Mouse (Mus musculus): Measurements from ENCODE around the gene Trip12.

Gene Trip12

DNA sequence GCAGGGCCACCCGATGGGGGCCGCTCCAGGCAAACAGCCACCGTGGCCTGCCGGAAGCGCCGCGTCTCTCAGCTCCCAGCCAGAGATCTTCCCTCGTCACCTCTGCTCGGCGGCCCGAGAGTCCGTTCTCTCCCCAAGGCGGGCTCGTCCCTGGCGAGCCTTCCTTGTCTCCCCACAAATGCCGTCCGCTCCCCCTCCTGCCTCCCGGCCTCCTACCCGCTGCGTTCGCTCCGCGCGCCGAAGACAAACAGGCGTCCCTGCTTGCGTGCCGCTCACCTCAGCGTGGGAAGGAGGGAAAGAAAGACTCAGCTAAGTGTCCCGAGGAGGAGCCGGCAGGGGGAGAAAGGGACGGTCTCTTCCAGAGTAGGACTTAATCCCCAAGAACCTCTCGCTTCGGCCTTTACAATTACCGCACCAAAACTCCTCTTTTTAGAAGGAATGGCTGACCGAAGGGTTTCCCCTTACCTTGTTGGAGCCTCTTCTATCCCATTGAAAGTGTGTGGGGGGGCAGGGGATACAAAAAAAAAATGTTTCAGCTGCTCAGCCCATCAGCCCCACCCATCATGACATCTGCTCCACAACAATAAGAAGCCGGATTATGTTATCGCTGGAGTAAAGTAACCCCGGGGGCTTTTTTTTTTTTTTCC lies at the start of gene Trip12:
Gene Trip12 (minus strand): TSS at position 499 of the 647 bp plus-strand sequence.
- DNase-seq (ENCODE audit: low read depth, low spot score), result no peak

DNA sequence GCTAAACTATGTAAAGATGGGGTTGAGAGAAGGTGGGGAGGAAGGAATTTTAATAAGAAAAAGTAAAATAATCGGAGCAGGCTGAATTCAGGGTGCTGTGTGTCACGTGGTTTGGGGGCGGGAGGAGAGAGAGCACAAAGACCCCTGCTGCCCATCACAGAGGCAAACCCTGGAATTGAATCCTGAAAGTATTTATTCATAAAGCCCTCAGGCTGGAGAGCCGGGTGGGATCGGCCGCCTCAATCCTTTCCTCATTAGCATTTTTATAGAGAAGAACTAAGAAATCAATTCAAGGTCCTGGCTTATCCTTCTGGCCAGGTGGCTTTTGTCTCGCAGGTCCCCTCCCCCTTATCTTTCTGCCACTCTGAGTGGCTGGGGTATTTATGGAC lies 49.7 kb upstream of the Trip12 start:
- no peak for DNase-seq (ENCODE audit: low read depth, low spot score)

DNA sequence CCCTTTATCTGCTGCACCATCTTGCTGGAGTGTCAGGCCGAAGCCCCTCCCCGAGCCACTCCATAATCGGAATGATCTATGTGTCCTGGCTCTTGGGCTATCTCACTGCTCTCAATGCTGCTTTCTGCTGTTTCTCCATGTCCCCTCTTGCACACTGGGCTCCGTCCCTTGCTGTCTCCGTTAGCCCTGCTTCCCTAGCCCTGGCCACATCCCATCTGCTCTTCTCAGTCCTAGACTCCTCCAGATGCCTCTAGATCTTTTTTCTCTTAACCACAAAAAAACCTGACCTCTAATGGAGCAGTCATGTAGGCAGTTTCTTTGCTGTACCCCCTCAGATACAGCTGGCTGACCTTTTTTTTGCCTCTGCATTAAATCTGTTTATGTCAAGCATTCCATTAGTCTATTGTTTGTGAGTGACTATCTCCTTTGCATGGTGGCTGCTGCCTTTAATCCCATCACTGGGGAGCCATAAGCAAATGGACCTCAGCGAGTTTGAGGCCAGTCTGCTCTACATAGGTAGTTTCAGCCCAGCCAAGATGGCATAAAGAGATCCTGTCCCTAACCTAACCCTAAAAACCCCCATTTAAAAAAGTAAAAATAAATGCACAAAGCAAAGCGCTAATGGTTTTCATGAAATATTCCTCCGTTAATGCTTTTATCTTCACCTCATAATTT lies 49.2 kb upstream of the Trip12 start:
- DNase-seq (ENCODE audit: low read depth, low spot score), result no peak

DNA sequence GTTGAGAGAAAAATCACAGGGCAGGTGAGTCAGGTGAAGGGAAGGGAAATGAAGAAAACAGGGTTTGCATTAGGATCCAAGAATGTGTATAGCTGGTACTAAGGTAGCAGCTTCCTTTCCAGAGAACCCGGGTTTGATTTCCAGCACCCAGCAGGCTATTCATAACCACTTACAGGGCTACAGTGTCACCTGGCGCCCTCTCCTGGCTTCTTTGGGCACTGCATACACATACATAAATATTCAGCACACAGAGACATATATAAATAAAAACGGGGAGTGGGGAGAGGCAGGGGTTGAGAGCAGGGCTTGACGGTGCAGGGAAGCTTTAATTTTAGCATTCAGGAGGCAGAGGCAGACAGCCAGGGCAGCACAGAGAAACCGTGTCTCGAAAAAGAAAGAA lies 45.6 kb upstream of the Trip12 start:
- DNase-seq (ENCODE audit: low read depth, low spot score), result no peak

DNA sequence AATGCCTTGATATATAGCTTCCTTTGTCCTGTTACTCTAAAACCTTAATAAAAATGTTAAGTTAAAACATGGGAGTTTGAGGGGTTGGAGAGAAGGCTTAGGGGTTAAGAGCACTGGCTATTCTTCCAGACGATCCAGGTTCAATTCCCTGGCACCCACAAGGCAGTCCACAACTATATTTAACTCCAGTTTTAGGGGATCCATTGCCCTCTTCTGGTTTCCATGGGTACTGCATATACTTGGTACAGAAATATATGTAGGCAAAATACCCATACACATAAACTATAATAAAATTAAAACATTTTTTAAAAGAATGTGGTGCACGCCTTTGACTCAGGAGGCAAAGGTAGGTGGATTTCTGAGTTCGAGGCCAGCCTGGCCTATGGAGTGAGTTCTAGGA lies 44.9 kb upstream of the Trip12 start:
- DNase-seq (ENCODE audit: low read depth, low spot score), result no peak

DNA sequence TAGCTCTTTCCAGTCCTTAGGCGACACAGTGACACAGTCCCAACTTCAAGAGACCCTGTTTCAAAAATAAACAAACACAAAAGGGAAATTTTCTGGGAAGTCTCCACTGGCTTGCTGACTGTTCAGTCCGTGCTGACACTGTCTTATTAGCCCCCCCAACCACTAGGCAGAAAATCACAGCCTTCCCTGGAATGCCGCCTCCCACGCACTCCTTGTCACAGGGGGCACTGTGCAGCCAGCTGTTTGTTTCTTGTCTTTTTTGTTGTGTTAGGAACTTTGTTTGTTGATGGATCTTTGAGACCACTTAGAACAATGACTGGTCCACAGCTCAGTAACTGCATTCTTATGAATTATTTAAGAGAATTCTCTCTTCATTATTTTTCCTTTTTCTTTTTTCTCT lies 43.6 kb upstream of the Trip12 start:
- no peak for DNase-seq (ENCODE audit: low read depth, low spot score)

DNA sequence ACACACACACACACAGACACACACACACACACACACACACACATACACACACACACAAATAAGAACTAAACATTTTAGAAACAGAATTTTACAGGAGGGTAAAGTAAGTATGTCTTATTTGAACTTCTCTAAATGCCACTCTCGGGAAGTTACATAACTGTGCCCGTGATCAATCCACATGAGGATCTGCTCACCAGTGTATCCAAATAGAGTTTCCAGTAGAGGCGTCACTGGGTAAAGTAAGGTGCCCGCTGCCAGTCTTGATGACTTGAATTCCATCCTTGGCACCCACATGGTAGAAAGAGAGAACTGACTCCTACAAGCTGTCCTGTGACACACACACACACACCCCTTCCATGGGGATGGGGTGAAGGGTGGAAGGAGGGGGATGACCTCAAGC lies 42.6 kb upstream of the Trip12 start:
- DNase-seq (ENCODE audit: low read depth, low spot score), result no peak

DNA sequence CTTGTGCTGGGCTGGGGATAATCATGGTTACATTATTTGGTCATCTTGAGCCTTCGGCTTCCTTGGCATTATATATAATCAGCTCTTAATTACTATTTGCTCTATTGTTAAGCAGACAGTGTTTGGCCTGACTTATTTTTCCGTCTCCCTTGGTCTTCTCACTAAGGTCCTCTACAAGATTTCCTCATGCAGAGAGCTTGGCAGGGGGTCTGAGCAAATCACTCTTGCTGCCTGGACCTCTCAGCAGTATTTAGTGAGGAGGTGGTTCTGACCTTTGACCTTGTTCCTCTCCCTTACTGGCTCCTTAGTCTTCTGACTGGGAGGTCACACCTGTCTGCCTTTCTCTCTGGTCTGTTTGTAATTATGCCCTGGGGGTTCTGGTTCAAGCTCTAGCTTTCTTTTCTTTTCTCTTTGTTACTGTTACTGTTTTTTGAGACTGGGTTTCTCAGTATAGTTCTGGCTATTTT lies 41.8 kb upstream of the Trip12 start:
- DNase-seq (ENCODE audit: low read depth, low spot score), result no peak

DNA sequence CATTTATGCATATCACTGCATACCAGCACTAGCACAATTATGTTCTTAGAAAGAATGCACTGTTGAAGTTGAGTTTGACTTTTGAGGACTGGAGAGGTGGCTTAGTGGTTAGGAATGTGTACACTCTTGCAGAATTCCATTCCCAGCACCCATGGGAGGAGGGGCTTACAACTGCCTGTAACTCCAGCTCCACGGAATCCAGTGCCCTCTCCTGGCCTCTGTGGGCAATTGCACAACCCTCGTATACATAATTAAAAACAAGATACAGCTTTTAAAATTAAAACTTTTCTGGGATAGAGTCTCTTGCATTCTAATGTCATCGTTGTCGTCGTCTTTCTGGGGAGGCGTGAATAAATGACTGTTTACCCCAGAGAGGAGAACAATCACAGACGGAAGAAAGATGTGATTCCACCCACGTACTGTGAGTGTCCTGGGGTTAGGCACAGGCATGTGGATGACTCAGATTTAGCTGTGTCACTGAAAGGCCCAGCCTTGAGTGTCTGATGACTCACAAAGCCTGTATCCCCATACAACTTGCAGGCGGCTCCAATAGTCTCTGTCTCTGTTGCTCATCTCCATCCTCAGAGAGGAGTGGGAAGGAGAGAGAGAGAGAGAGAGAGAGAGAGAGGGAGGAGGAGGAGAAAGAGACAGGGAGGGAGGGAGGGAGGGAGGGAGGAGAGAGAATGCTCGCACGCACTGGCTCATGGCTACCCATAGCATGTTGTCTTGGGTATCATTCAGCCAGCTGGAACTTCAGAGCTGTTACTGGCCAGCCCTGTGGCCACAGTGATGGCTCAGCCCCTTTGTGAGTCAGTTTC lies 41.1 kb upstream of the Trip12 start:
- DNase-seq (ENCODE audit: low read depth, low spot score), result peak; percentile 14

DNA sequence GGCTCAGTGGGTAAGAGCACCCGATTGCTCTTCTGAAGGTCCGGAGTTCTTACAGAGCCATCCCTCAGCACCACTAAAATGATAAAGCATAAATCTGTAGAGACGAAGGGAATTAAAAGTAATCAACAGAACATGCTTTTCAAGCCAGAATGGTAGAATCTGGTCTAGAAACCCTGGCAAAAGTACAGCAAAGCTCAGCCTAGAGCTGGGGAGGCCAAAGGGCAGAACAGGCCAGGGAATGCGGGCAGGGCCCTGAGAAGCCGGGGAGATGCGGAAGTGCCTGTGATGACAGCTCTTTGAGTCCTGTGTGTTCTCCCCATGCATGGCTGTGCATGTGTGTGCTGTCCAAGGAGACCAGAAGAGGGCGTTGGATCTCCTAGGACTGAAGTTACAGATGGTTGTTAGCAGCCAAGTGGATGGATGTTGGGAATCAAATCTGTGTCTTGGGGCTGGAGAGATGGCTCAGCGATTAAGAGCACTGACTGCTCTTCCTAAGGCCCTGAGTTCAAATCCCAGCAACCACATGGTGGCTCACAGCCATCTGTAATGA lies 39.3 kb upstream of the Trip12 start:
- DNase-seq (ENCODE audit: low read depth, low spot score), result no peak

DNA sequence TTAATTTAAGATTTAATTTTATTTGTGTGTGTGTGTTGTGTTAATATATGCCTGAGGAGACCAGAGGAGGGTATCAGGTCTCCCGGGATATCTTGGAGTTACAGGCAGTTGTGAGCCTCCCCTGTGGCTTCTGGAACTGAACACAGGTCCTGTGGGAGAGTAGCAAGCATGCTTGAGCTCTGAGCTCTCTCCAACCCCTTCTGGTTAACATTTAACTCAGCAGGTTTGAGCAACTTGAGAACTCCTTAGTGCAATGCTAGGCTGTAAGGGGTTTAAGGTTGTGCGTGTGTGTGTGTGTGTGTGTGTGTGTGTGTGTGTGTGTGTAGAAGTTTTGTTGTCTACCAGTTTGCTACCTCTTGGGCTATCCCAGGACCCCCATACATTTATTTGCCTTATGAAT lies 37.3 kb upstream of the Trip12 start:
- no peak for DNase-seq (ENCODE audit: low read depth, low spot score)

DNA sequence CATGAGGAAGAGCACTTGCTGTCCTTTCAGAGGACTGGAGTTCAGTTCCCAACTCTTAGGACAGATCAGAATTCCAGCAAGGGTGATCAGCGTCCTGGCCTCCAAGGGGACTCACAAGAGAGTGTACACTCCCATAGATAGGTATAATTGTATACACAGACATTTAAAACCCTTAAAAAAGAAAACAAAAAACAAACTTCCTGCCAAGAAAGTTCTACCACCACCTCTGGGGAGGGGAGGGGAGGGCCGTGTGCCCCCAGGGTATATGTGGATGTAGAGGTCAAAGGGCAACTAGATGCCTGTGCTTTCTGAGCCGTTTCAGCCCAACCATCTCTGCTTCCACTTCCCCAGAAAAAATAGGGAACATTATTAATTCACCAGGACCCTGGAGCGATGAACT lies 32.6 kb upstream of the Trip12 start:
- DNase-seq (ENCODE audit: low read depth, low spot score), result no peak

DNA sequence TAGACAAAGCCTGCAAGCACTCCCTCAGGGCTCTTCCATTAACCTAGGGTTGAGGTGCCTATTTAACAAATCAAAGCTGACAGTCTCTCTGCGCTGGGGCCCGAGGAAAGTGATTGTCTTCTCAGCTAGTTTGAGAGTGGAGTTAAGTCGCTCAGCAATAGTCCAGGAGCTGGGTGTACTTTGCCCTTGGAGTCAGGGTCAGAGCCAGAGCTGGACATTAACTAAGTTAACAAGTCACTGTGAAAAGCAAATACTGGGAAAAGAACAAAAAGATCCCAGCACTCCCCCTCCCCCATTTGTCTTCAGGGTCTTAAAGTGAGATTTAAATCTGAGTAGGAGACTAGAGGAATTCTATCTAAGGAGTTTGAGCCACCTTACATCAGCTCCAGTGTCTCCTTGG lies 31.8 kb upstream of the Trip12 start:
- no peak for DNase-seq (ENCODE audit: low read depth, low spot score)

DNA sequence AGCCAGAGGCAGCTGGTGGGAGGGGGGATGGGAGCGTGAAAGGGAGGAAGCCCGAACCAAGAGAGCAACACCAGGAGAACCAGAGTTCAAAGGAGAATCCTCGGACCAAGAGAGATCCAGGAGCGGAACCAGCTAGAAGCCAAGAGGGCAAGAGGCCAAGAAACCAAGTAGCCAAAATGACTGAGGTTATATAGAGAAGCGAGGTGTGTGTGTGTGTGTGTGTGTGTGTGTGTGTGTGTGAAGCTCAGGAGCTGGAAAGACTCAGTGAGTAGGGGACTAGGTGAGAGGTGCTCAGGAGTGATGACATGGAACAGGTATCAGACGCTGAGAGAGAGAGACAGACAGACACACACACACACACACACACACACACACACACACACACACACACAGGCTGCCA lies 30.8 kb upstream of the Trip12 start:
- DNase-seq (ENCODE audit: low read depth, low spot score), result no peak

DNA sequence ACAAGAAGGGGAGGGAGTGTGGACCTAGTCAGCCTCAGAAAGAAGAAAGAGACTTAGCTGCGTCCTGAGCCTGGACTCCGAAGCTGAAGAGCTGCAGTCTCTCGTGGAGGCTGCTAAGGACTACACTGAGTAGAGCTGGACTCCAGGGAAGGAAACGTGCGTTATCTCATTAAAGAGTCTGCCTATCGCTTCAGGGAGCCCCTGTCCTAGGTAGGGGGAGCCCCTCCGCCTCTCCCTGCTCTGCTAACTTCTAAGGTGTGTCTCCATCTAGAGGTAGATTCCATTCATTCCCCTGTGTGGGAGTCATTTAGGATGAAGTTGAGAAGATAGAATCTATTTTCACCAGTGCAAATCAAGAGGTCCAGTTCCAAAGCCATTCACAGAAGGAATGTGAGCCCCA lies 29.2 kb upstream of the Trip12 start:
- no peak for DNase-seq (ENCODE audit: low read depth, low spot score)

DNA sequence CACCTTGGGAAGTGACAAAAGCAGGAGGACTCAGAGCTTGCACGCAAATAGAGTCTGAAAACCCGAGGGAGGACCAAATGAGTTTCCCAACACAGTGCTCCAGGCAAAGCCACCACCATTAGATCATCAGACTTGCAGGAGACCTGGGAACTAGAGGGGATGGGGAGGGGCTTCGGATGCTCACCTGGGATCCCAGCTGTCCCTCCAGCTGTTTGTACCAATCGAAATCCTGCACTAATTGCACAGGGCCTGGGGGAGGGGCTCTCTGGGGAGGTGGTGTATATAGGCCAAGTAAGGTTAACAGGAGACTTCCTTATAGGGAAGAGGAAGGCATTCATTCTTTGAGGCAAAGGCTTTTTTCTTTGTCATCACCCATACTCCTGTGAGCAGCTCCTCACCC lies 28.5 kb upstream of the Trip12 start:
- DNase-seq (ENCODE audit: low read depth, low spot score), result no peak

DNA sequence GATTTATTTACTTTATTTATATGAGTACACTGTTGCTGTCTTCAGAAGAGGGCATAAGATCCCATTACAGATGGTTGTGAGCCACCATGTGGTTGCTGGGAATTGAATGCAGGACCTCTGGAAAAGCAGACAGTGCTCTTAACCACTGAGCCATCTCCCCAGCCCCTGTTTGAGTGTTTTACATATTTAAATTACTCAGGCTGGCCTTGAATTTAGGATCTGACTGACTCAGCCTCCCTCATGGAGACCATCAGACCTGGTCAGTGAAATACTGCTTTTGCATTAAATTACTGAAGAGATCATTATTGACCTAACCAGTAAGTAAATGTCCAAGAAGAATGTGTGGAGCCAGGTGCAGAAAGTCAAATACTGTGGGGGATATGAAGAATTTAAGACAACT lies 28.0 kb upstream of the Trip12 start:
- DNase-seq (ENCODE audit: low read depth, low spot score), result no peak

DNA sequence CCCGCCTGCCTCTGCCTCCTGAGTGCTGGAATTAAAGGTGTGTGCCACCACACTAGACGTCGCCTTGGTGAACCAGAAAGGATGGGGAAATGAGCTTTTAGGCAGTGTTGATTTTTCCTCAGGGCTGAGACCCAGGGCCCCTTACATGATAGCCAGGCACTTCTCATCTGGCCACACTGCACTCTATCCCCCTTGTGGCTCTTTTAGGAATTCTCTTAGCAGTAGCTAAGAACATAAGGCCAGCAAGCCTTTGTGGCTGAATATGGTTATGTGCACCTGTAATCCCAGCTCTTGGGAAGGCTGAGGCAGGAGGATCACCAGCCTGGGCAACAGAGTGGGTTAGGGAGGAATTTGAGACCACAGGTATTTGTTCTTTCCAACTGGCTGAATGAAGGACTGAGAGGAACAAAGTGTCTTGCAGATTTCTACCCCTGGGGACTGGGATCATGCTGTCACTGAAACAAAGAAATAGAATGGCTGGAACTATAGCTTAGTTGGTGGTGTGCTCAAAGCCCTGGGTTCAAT lies 26.5 kb upstream of the Trip12 start:
- no peak for DNase-seq (ENCODE audit: low read depth, low spot score)

DNA sequence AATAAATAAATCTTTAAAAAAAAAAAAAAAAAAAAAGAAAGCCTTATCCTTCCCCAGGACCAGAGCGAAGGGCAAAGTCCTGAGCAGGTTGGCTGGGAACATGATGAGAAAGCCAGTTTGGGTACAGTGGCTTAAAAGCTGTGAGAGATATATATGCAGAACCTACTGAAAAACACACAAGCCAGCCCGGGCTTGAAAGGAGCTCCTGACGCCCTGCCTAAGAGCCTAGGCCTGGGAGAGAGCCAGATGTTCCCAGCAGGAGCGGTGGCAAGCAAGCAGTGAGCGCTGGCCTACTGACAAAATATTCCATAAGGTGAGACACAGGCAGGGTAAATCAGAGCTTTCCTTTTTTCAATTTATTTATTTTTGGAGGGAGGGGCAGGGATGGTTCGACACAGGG lies 25.9 kb upstream of the Trip12 start:
- no peak for DNase-seq (ENCODE audit: low read depth, low spot score)

DNA sequence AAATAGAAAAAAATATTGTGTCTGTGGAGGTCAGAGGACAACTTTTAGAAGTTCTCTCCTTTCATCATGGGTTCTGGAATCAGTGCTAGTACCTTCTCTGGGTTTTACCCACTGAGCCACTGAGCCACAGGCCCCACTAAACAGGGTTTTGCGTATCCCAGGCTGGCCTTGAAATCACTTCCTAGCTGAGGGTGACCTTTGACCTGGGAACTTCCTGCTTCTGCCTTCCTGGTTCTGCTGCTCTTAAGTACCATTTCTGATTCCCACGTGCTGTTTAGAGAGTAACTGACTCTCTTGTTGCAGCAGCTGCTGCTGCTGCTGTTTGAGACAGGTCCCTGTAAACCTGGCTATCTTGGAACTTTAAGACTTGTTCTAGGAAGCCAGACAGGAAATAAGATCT lies 24.3 kb upstream of the Trip12 start:
- DNase-seq (ENCODE audit: low read depth, low spot score), result no peak

DNA sequence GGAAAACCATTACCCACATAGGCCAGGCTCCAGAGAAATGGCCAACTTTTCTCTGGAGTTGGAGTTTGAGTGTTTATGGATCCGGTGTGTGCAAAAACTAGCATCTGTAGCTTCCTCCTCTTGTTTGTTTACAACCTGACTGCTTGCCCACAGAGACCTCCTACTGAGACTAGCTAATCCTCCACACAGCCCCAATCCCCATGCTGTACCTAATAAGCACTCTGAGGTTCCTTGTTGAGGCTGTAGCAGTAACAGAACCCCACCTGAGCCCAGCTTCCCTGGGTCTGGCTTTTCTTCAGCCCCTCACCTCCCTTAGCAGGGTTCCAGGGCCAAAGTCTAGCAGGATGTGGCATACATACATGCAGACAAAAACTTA lies 20.9 kb upstream of the Trip12 start:
- DNase-seq (ENCODE audit: low read depth, low spot score), result no peak

Measured in skeletal muscle tissue, adult 2 months (tissue).